Mouse (Mus musculus) testis, adult 2 months (tissue): ENCODE data around the gene Gramd1b.

Source experiments
- CTCF ChIP-seq: fragments of 200-500 bp; IDR thresholded peaks from 2 replicates; pipeline ENCODE4 v1.5.1; 2012; ENCODE audit warnings: low read depth, mild to moderate bottlenecking, inconsistent platforms, low read length, moderate library complexity; ENCODE audit not compliant: control insufficient read depth, insufficient read depth, insufficient replicate concordance
- POLR2A ChIP-seq: fragments of 200-500 bp; IDR thresholded peaks from 2 replicates; pipeline ENCODE4 v1.6.1; 2012; ENCODE audit warnings: low read depth, mild to moderate bottlenecking, inconsistent platforms, low read length, moderate library complexity; ENCODE audit not compliant: control insufficient read depth

DNA sequence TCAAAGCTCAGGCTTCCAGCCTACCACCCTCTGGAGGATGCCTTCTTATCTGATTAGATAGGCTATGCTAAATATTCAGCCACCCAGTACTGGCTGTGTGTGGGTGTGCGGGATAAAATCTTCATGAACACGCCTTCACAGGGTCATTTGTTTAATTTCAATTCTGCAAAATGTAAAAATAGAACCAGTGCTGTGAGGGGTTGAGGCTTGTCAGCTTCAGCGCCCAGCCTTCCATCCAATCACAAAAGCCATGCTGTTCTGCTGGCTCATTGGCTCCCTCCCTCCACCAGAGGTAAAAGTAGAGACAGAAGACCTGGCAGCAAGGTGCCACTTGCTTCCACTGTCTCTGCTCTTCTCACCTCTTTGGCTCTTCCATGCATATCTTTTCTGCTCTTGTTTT lies 4.3 kb downstream of the Gramd1b start:
- TF ChIP-seq POLR2A (no peak), CTCF (no peak)
